Mouse (Mus musculus) forebrain, embryonic 10.5 days (tissue): ENCODE measurements around the gene Chrna5. TPM values are rescaled to one million over a fixed set of nuclear protein-coding genes. Genes with fewer than 3 reads are reported as not detected.

Experiments
- DNase-seq: peaks from one replicate; pipeline ENCODE4 v3.0.0-alpha.2; 2017; ENCODE audit warnings: low spot score; ENCODE audit errors: extremely low spot score
- H3K27ac ChIP-seq: fragments of 300-500 bp; sonication (generic); 2 replicates; pipeline ENCODE4 v1.5.1; 2016; ENCODE audit warnings: mild to moderate bottlenecking
- H3K27me3 ChIP-seq: fragments of 300-500 bp; sonication (generic); 2 replicates; pipeline ENCODE4 v1.6.1; 2016; ENCODE audit warnings: mild to moderate bottlenecking; ENCODE audit not compliant: poor library complexity, severe bottlenecking
- H3K36me3 ChIP-seq: fragments of 300-500 bp; sonication (generic); replicated peaks from 2 replicates; pipeline ENCODE4 v1.6.1; 2016; ENCODE audit warnings: mild to moderate bottlenecking, moderate library complexity
- H3K4me1 ChIP-seq: fragments of 300-500 bp; sonication (generic); 2 replicates; pipeline ENCODE4 v1.6.1; 2016
- H3K4me3 ChIP-seq: fragments of 300-500 bp; sonication (generic); 2 replicates; pipeline ENCODE4 v1.5.1; 2016; ENCODE audit warnings: mild to moderate bottlenecking, moderate library complexity
- H3K9me3 ChIP-seq: fragments of 300-500 bp; sonication (generic); 2 replicates; pipeline ENCODE4 v1.6.1; 2016; ENCODE audit warnings: mild to moderate bottlenecking, moderate library complexity
- WGBS: fragments of 180-500 bp; shearing (Covaris S2); methylation state at CpG from one replicate; pipeline ENCODE4 v1.1.7; 2016; 5-methylcytosine and 5-hydroxymethylcytosine counted together
- polyA plus RNA-seq: library from polyadenylated mRNA; unstranded; fragments of >200 nt; fragmentation: Nextera tagmentation; extraction: Ambion mirVana; gene quantifications from 2 replicates; pipeline ENCODE4 v1.2.1, GENCODE M21; 2016

Chrna5 gene
- polyA plus RNA-seq, 1 experiment from 2014 or later: 0.42 TPM

GRCm38 (mm10) chr9:55026275-55026663, 45.6 kb downstream of the Chrna5 start, which contains the start of gene Chrna3:
Chrna3 (minus strand) TSS chr9:55026562.
- H3K9me3 ChIP-seq: no peaks in the 10 kb centered on the region
- H3K27me3 ChIP-seq: peaks cover 51% of the 10 kb centered on the region
- WGBS: 0% methylated on average over 39 of the region's 39 CpGs
- no peaks in the 10 kb centered on the region for H3K36me3 ChIP-seq
- DNase-seq: peak; percentile 49
- peak within 1 kb of the TSS; percentile 40 for H3K27ac ChIP-seq
- peaks cover 27% of the 10 kb centered on the region for H3K4me1 ChIP-seq
- peak within 1 kb of the TSS; percentile 55 for H3K4me3 ChIP-seq

GRCm38 (mm10) chr9:55031435-55032167, 50.9 kb downstream of the Chrna5 start:
- Histone ChIP-seq H3K27me3 (peaks cover 22% of the 10 kb centered on the region), H3K9me3 (no peaks in the 10 kb centered on the region), H3K27ac (no peak overlapping the region), H3K4me3 (no peak overlapping the region), H3K36me3 (no peaks in the 10 kb centered on the region), H3K4me1 (peaks cover 8% of the 10 kb centered on the region)
- no peak for DNase-seq
- 40% methylated on average over 6 of the region's 6 CpGs for WGBS

- H3K27ac ChIP-seq: no peak overlapping the region
- H3K4me1 ChIP-seq: peaks cover 8% of the 10 kb centered on the region
- 0 out of 2 replicates have a peak, but pooled peaks cover 4% of the 10 kb centered on the region for H3K27me3 ChIP-seq
- no peak overlapping the region for H3K4me3 ChIP-seq
- DNase-seq: no peak
- H3K36me3 ChIP-seq: no peaks in the 10 kb centered on the region
- WGBS: 86% methylated on average over 8 of the region's 8 CpGs
- H3K9me3 ChIP-seq: no peaks in the 10 kb centered on the region
Observed at GRCm38 (mm10) chr9:55038948-55039347, 58.3 kb downstream of the Chrna5 start.

- 69% methylated on average over 5 of the region's 5 CpGs for WGBS
- no peaks in the 10 kb centered on the region for H3K36me3 ChIP-seq
- no peak overlapping the region for H3K4me3 ChIP-seq
- H3K27ac ChIP-seq: no peak overlapping the region
- no peaks in the 10 kb centered on the region for H3K9me3 ChIP-seq
- H3K27me3 ChIP-seq: 0 out of 2 replicates have a peak, but pooled peaks cover 5% of the 10 kb centered on the region
- DNase-seq: no peak
- H3K4me1 ChIP-seq: peaks cover 14% of the 10 kb centered on the region
Observed at GRCm38 (mm10) chr9:55039983-55040382, 59.3 kb downstream of the Chrna5 start.

- H3K36me3 ChIP-seq: no peaks in the 10 kb centered on the region
- DNase-seq: no peak
- H3K4me1 ChIP-seq: peaks cover 14% of the 10 kb centered on the region
- WGBS: 70% methylated on average over 2 of the region's 2 CpGs
- H3K9me3 ChIP-seq: no peaks in the 10 kb centered on the region
- H3K27ac ChIP-seq: no peak overlapping the region
- no peak overlapping the region for H3K4me3 ChIP-seq
- H3K27me3 ChIP-seq: 0 out of 2 replicates have a peak, but pooled peaks cover 5% of the 10 kb centered on the region
Observed at GRCm38 (mm10) chr9:55041389-55041788, 60.7 kb downstream of the Chrna5 start.

GRCm38 (mm10) chr9:55043688-55044087, 63.0 kb downstream of the Chrna5 start:
- DNase-seq: no peak
- Histone ChIP-seq H3K9me3 (no peaks in the 10 kb centered on the region), H3K4me3 (peak overlapping the region; percentile 20), H3K36me3 (no peaks in the 10 kb centered on the region), H3K4me1 (peaks cover 28% of the 10 kb centered on the region), H3K27me3 (peaks cover 18% of the 10 kb centered on the region; the same call in 1 of the 2 replicates), H3K27ac (0 out of 2 replicates have a peak overlapping the region, but pooled peaks have one; percentile 11)
- 16% methylated on average over 8 of the region's 8 CpGs for WGBS

GRCm38 (mm10) chr9:55045001-55045400, 64.3 kb downstream of the Chrna5 start:
- Histone ChIP-seq H3K4me3 (no peak overlapping the region), H3K4me1 (peaks cover 32% of the 10 kb centered on the region), H3K27me3 (peaks cover 22% of the 10 kb centered on the region; the same call in 1 of the 2 replicates), H3K27ac (no peak overlapping the region), H3K9me3 (no peaks in the 10 kb centered on the region), H3K36me3 (no peaks in the 10 kb centered on the region)
- 88% methylated on average over 2 of the region's 2 CpGs for WGBS
- DNase-seq: no peak

GRCm38 (mm10) chr9:55046764-55047163, 66.1 kb downstream of the Chrna5 start:
- DNase-seq: no peak
- H3K27me3 ChIP-seq: peaks cover 22% of the 10 kb centered on the region; the same call in 1 of the 2 replicates
- no peak overlapping the region for H3K4me3 ChIP-seq
- no peaks in the 10 kb centered on the region for H3K9me3 ChIP-seq
- no peaks in the 10 kb centered on the region for H3K36me3 ChIP-seq
- H3K27ac ChIP-seq: no peak overlapping the region
- H3K4me1 ChIP-seq: peaks cover 31% of the 10 kb centered on the region
- 2% methylated on average over 3 of the region's 3 CpGs for WGBS

GRCm38 (mm10) chr9:55048211-55048880, 67.7 kb downstream of the Chrna5 start, which contains the start of gene Chrnb4:
Chrnb4 (minus strand) TSS chr9:55048779.
- peak within 1 kb of the TSS; percentile 80 for H3K27ac ChIP-seq

GRCm38 (mm10) chr9:55055386-55055930, 74.8 kb downstream of the Chrna5 start:
- Histone ChIP-seq H3K9me3 (no peaks in the 10 kb centered on the region), H3K27me3 (no peaks in the 10 kb centered on the region), H3K36me3 (no peaks in the 10 kb centered on the region), H3K4me1 (0 out of 2 replicates have a peak, but pooled peaks cover 3% of the 10 kb centered on the region), H3K27ac (no peak overlapping the region), H3K4me3 (no peak overlapping the region)
- 75% methylated on average over 2 of the region's 2 CpGs for WGBS
- no peak for DNase-seq

More at GRCm38 (mm10) chr9:55048211-55048880, 67.7 kb downstream of the Chrna5 start, which contains the start of gene Chrnb4:
- DNase-seq: peak; percentile 47
- Histone ChIP-seq H3K4me1 (peaks cover 31% of the 10 kb centered on the region), H3K27me3 (peaks cover 22% of the 10 kb centered on the region; the same call in 1 of the 2 replicates), H3K9me3 (no peaks in the 10 kb centered on the region), H3K36me3 (no peaks in the 10 kb centered on the region), H3K4me3 (peak within 1 kb of the TSS; percentile 71)
- WGBS: under 1% methylated on average over 23 of the region's 23 CpGs
